Mouse (Mus musculus): Measurements from ENCODE around the gene Cd80.
"Not testable (repeated sequence)": the region's sequence is repeated elsewhere in the genome, so short reads cannot be mapped to it uniquely, and the experiment has no call there.

The Cd80 gene

GRCm38 (mm10) chr16:38472507-38472873 is 17.1 kb downstream of the Cd80 start:
- in situ Hi-C loops (cut with MseI, MboI) = no loop called here

GRCm38 (mm10) chr16:38473661-38474060 is 18.3 kb downstream of the Cd80 start:
- in situ Hi-C loops (cut with MseI, MboI) = no loop called here

GRCm38 (mm10) chr16:38474677-38475286 is 19.4 kb downstream of the Cd80 start:
- in situ Hi-C loops (cut with MseI, MboI) = no loop called here

GRCm38 (mm10) chr16:38475681-38476311 is 20.4 kb downstream of the Cd80 start:
- in situ Hi-C loops (cut with MseI, MboI) = no loop called here

- in situ Hi-C loops (cut with MseI, MboI) = no loop called here
Measured at GRCm38 (mm10) chr16:38476312-38477240, 21.2 kb downstream of the Cd80 start.

GRCm38 (mm10) chr16:38477241-38477608 is 21.9 kb downstream of the Cd80 start:
- in situ Hi-C loops (cut with MseI, MboI) = not testable (repeated sequence)

GRCm38 (mm10) chr16:38478296-38478695 is 22.9 kb downstream of the Cd80 start:
- in situ Hi-C loops (cut with MseI, MboI) = no loop called here

- in situ Hi-C loops (cut with MseI, MboI) = loop anchor here in 1 of 2 experiments (10.0 kb wide), 1 partner anchor 137 kb away; the partner anchor contains the start of genes Cox17, Gm21987 and Maats1
Measured at GRCm38 (mm10) chr16:38481327-38481726, 26.0 kb downstream of the Cd80 start.

GRCm38 (mm10) chr16:38482780-38483562 is 27.6 kb downstream of the Cd80 start:
- in situ Hi-C loops (cut with MseI, MboI) = loop anchor here in 1 of 2 experiments (10.0 kb wide), 1 partner anchor 138 kb away; the partner anchor contains the start of genes Cox17, Gm21987 and Maats1

GRCm38 (mm10) chr16:38483582-38484309 is 28.4 kb downstream of the Cd80 start:
- in situ Hi-C loops (cut with MseI, MboI) = loop anchor here in 1 of 2 experiments (10.0 kb wide), 1 partner anchor 139 kb away; the partner anchor contains the start of genes Cox17, Gm21987 and Maats1

- in situ Hi-C loops (cut with MseI, MboI) = no loop called here
Measured at GRCm38 (mm10) chr16:38492551-38492950, 37.2 kb downstream of the Cd80 start.

GRCm38 (mm10) chr16:38493890-38494289 is 38.5 kb downstream of the Cd80 start:
- in situ Hi-C loops (cut with MseI, MboI) = no loop called here

GRCm38 (mm10) chr16:38496604-38497140 is 41.3 kb downstream of the Cd80 start:
- in situ Hi-C loops (cut with MseI, MboI) = no loop called here

- in situ Hi-C loops (cut with MseI, MboI) = no loop called here
Measured at GRCm38 (mm10) chr16:38502469-38502868, 47.1 kb downstream of the Cd80 start.

GRCm38 (mm10) chr16:38503528-38503927 is 48.2 kb downstream of the Cd80 start:
- in situ Hi-C loops (cut with MseI, MboI) = no loop called here

- in situ Hi-C loops (cut with MseI, MboI) = no loop called here
Measured at GRCm38 (mm10) chr16:38506041-38506634, 50.8 kb downstream of the Cd80 start.

- in situ Hi-C loops (cut with MseI, MboI) = no loop called here
Measured at GRCm38 (mm10) chr16:38510846-38511245, 55.5 kb downstream of the Cd80 start.

- in situ Hi-C loops (cut with MseI, MboI) = no loop called here
Measured at GRCm38 (mm10) chr16:38519140-38519539, 63.8 kb downstream of the Cd80 start.

GRCm38 (mm10) chr16:38521211-38521987 is 66.0 kb downstream of the Cd80 start:
- in situ Hi-C loops (cut with MseI, MboI) = no loop called here
